Mouse (Mus musculus): ENCODE measurements around the gene Sap18.

DNA sequence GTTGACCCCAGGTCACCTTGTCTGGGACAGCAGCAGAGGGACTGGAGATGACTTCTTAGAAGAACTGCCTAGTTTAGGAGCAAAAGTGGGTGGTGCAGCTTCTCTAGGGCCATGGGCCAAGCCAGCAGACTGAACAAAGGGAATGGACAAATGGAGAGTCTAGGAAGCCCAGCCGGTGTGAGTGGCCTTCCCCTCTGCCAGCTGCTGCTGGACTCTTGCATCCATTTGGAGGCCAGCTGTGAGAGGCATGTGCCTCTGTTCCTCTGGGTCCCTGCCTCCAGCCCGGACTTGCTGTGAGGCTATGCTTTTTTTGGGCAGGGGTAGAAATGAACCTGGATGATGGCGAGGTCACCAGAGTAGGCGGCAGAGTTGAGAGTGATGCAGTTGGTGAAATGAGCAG lies 39.7 kb upstream of the Sap18 start, which contains the start of gene Lats2:
- no peak for TF ChIP-seq CTCF (conservative IDR thresholded peaks at IDR 0.05; ENCODE audit: low read length)
- TF ChIP-seq NANOG (IDR thresholded peaks at IDR 0.05; ENCODE audit: borderline replicate concordance, low read length): no peak
